Mouse (Mus musculus) embryo, embryonic 10.5 days (tissue): ENCODE measurements at regions not wholly inside any gene's neighbourhood (a gene's known extent, or its start where the extent isn't known, plus 50 kb on each side); places are given as distances from the start of the nearest gene placed in this dataset.

ENCODE experiments used
- DNase-seq: peaks from one replicate; pipeline ENCODE4 v3.0.0-alpha.2; 2015; ENCODE audit warnings: low spot score

GRCm38 (mm10) chr7:36091132-36091531, 288.3 kb upstream of the Zfp507 start:
- no peak for DNase-seq

- peak; percentile 55 for DNase-seq
Measured at GRCm38 (mm10) chr7:36090291-36091123, 287.7 kb upstream of the Zfp507 start.

- no peak for DNase-seq
Measured at GRCm38 (mm10) chr7:36087598-36087997, 284.8 kb upstream of the Zfp507 start.

- no peak for DNase-seq
Measured at GRCm38 (mm10) chr7:36078666-36079065, 275.9 kb upstream of the Zfp507 start.

- DNase-seq: peak; percentile 7
Measured at GRCm38 (mm10) chr7:36078089-36078654, 275.4 kb upstream of the Zfp507 start.

GRCm38 (mm10) chr7:36077271-36077670, 274.5 kb upstream of the Zfp507 start:
- no peak for DNase-seq

GRCm38 (mm10) chr7:36076021-36076441, 273.2 kb upstream of the Zfp507 start:
- DNase-seq: peak; percentile 67

GRCm38 (mm10) chr7:36071774-36072173, 269.0 kb upstream of the Zfp507 start:
- peak; percentile 61 for DNase-seq

GRCm38 (mm10) chr7:36066725-36067124, 263.9 kb upstream of the Zfp507 start:
- DNase-seq: no peak

- no peak for DNase-seq
Measured at GRCm38 (mm10) chr7:36061679-36062078, 258.9 kb upstream of the Zfp507 start.

- no peak for DNase-seq
Measured at GRCm38 (mm10) chr7:36060426-36060825, 257.6 kb upstream of the Zfp507 start.

GRCm38 (mm10) chr7:36046053-36046452, 243.2 kb upstream of the Zfp507 start:
- DNase-seq: no peak

GRCm38 (mm10) chr7:36031881-36032280, 229.1 kb upstream of the Zfp507 start:
- no peak for DNase-seq

- DNase-seq: no peak
Measured at GRCm38 (mm10) chr7:36023015-36023414, 220.2 kb upstream of the Zfp507 start.

- no peak for DNase-seq
Measured at GRCm38 (mm10) chr7:36022489-36022888, 219.7 kb upstream of the Zfp507 start.

- DNase-seq: peak; percentile 68
Measured at GRCm38 (mm10) chr7:36016926-36017753, 214.3 kb upstream of the Zfp507 start.

GRCm38 (mm10) chr7:35996609-35997008, 193.8 kb upstream of the Zfp507 start:
- no peak for DNase-seq

GRCm38 (mm10) chr7:35992511-35992910, 189.7 kb upstream of the Zfp507 start:
- no peak for DNase-seq

- no peak for DNase-seq
Measured at GRCm38 (mm10) chr7:35991141-35991540, 188.3 kb upstream of the Zfp507 start.

- DNase-seq: peak; percentile 21
Measured at GRCm38 (mm10) chr7:35989456-35989855, 186.7 kb upstream of the Zfp507 start.

GRCm38 (mm10) chr7:35988449-35989109, 185.8 kb upstream of the Zfp507 start:
- DNase-seq: no peak

- DNase-seq: no peak
Measured at GRCm38 (mm10) chr7:35977986-35978385, 175.2 kb upstream of the Zfp507 start.
